Mouse (Mus musculus): ENCODE results near the gene Nr2f6. TPM values are rescaled to one million over a fixed set of nuclear protein-coding genes. Genes with fewer than 3 reads are reported as not detected.

Gene Nr2f6
- total and polyA plus RNA-seq, 2 experiments from 2014 or later = 26.0 to 63.9 TPM

- H3K36me3 ChIP-seq (ENCODE audit: insufficient read depth) = peaks cover 7% of the 10 kb centered on the region
- H3K9me3 ChIP-seq (ENCODE audit: low read length) = no peaks in the 10 kb centered on the region
- H3K27me3 ChIP-seq (ENCODE audit: insufficient read depth, low read length) = no peaks in the 10 kb centered on the region
- TF ChIP-seq CTCF (IDR thresholded peaks at IDR 0.05; ENCODE audit: low read depth) = no peak
- ATAC-seq (no peak), DNase-seq (no peak)
- WGBS = 83% methylated on average over 12 of the region's 12 CpGs
- no peak overlapping the region for H3K9ac ChIP-seq
- H3K4me1 ChIP-seq (ENCODE audit: insufficient read depth) = peaks cover 6% of the 10 kb centered on the region
- H3K27ac ChIP-seq (ENCODE audit: low read depth, low read length) = no peak overlapping the region
- H3K4me3 ChIP-seq (ENCODE audit: low read depth, low read length) = no peak overlapping the region
- peak overlapping the region; percentile 86; the same call in 1 of the 2 replicates for H3K4me2 ChIP-seq (ENCODE audit: low read depth)
Measured at GRCm38 (mm10) chr8:71397701-71398100, 15.9 kb upstream of the Nr2f6 start.

- peak within 1 kb of the TSS; percentile 60 for H3K27ac ChIP-seq (ENCODE audit: low read depth, low read length)
- H3K27me3 ChIP-seq (ENCODE audit: insufficient read depth, low read length) = no peaks in the 10 kb centered on the region
- H3K4me1 ChIP-seq (ENCODE audit: insufficient read depth) = peaks cover 6% of the 10 kb centered on the region
- H3K4me2 ChIP-seq (ENCODE audit: low read depth) = peak within 1 kb of the TSS; percentile 86
- ATAC-seq = peak; percentile 100
- TF ChIP-seq CTCF (IDR thresholded peaks at IDR 0.05; ENCODE audit: low read depth) = 0 out of 2 replicates have a peak, but pooled peaks have one; percentile 8
- 1% methylated on average over 34 of the region's 34 CpGs for WGBS
- peaks cover 7% of the 10 kb centered on the region for H3K36me3 ChIP-seq (ENCODE audit: insufficient read depth)
- peak; percentile 96 for DNase-seq
- H3K4me3 ChIP-seq (ENCODE audit: low read depth, low read length) = peak within 1 kb of the TSS; percentile 73
- peak within 1 kb of the TSS; percentile 68 for H3K9ac ChIP-seq
- H3K9me3 ChIP-seq (ENCODE audit: low read length) = no peaks in the 10 kb centered on the region
Measured at GRCm38 (mm10) chr8:71396639-71397305, 15.0 kb upstream of the Nr2f6 start, which contains the start of gene Babam1. Babam1 (plus strand) TSS chr8:71396861.

- no peak for ATAC-seq
- no peak for TF ChIP-seq CTCF (IDR thresholded peaks at IDR 0.05; ENCODE audit: low read depth)
- 89% methylated on average over 9 of the region's 9 CpGs for WGBS
- Histone ChIP-seq H3K4me1 (ENCODE audit: insufficient read depth) (peaks cover 6% of the 10 kb centered on the region), H3K36me3 (ENCODE audit: insufficient read depth) (peaks cover 7% of the 10 kb centered on the region), H3K9ac (no peak within 1 kb of the TSS; the same call in 1 of the 2 replicates), H3K27ac (ENCODE audit: low read depth, low read length) (peak within 1 kb of the TSS; percentile 60), H3K27me3 (ENCODE audit: insufficient read depth, low read length) (no peaks in the 10 kb centered on the region), H3K4me3 (ENCODE audit: low read depth, low read length) (peak within 1 kb of the TSS; percentile 73), H3K4me2 (ENCODE audit: low read depth) (peak within 1 kb of the TSS; percentile 49), H3K9me3 (ENCODE audit: low read length) (no peaks in the 10 kb centered on the region)
- DNase-seq = no peak
Measured at GRCm38 (mm10) chr8:71395629-71396028, 13.9 kb upstream of the Nr2f6 start, which contains the start of gene Ushbp1. Ushbp1 (minus strand) TSS chr8:71395802.

- H3K27me3 ChIP-seq (ENCODE audit: insufficient read depth, low read length) = no peaks in the 10 kb centered on the region
- WGBS = 91% methylated on average over 10 of the region's 10 CpGs
- H3K27ac ChIP-seq (ENCODE audit: low read depth, low read length) = no peak overlapping the region
- ATAC-seq = no peak
- peaks cover 6% of the 10 kb centered on the region for H3K4me1 ChIP-seq (ENCODE audit: insufficient read depth)
- H3K9ac ChIP-seq = no peak overlapping the region
- DNase-seq = no peak
- TF ChIP-seq CTCF (IDR thresholded peaks at IDR 0.05; ENCODE audit: low read depth) = no peak
- H3K4me2 ChIP-seq (ENCODE audit: low read depth) = no peak overlapping the region
- no peaks in the 10 kb centered on the region for H3K9me3 ChIP-seq (ENCODE audit: low read length)
- no peak overlapping the region for H3K4me3 ChIP-seq (ENCODE audit: low read depth, low read length)
- H3K36me3 ChIP-seq (ENCODE audit: insufficient read depth) = peaks cover 7% of the 10 kb centered on the region
Measured at GRCm38 (mm10) chr8:71395071-71395470, 13.3 kb upstream of the Nr2f6 start.

GRCm38 (mm10) chr8:71394481-71394880, 12.7 kb upstream of the Nr2f6 start:
- peaks cover 6% of the 10 kb centered on the region for H3K4me1 ChIP-seq (ENCODE audit: insufficient read depth)
- no peak overlapping the region for H3K9ac ChIP-seq
- DNase-seq (no peak), ATAC-seq (no peak)
- WGBS = 77% methylated on average over 7 of the region's 7 CpGs
- H3K27me3 ChIP-seq (ENCODE audit: insufficient read depth, low read length) = no peaks in the 10 kb centered on the region
- H3K36me3 ChIP-seq (ENCODE audit: insufficient read depth) = peaks cover 7% of the 10 kb centered on the region
- TF ChIP-seq CTCF (IDR thresholded peaks at IDR 0.05; ENCODE audit: low read depth) = no peak
- H3K4me2 ChIP-seq (ENCODE audit: low read depth) = no peak overlapping the region
- no peak overlapping the region for H3K4me3 ChIP-seq (ENCODE audit: low read depth, low read length)
- no peak overlapping the region for H3K27ac ChIP-seq (ENCODE audit: low read depth, low read length)
- no peaks in the 10 kb centered on the region for H3K9me3 ChIP-seq (ENCODE audit: low read length)

GRCm38 (mm10) chr8:71392871-71393270, 11.1 kb upstream of the Nr2f6 start:
- no peak overlapping the region for H3K4me3 ChIP-seq (ENCODE audit: low read depth, low read length)
- H3K36me3 ChIP-seq (ENCODE audit: insufficient read depth) = no peaks in the 10 kb centered on the region
- no peaks in the 10 kb centered on the region for H3K27me3 ChIP-seq (ENCODE audit: insufficient read depth, low read length)
- WGBS = 8% methylated on average over 3 of the region's 3 CpGs
- H3K9me3 ChIP-seq (ENCODE audit: low read length) = no peaks in the 10 kb centered on the region
- DNase-seq = no peak
- no peak for TF ChIP-seq CTCF (IDR thresholded peaks at IDR 0.05; ENCODE audit: low read depth)
- no peak for ATAC-seq
- no peak overlapping the region for H3K9ac ChIP-seq
- no peak overlapping the region for H3K27ac ChIP-seq (ENCODE audit: low read depth, low read length)
- H3K4me1 ChIP-seq (ENCODE audit: insufficient read depth) = peaks cover 6% of the 10 kb centered on the region
- H3K4me2 ChIP-seq (ENCODE audit: low read depth) = no peak overlapping the region

- Histone ChIP-seq H3K9ac (no peak overlapping the region), H3K36me3 (ENCODE audit: insufficient read depth) (no peaks in the 10 kb centered on the region), H3K4me1 (ENCODE audit: insufficient read depth) (peaks cover 2% of the 10 kb centered on the region), H3K9me3 (ENCODE audit: low read length) (no peaks in the 10 kb centered on the region), H3K27ac (ENCODE audit: low read depth, low read length) (no peak overlapping the region), H3K4me2 (ENCODE audit: low read depth) (no peak overlapping the region), H3K4me3 (ENCODE audit: low read depth, low read length) (no peak overlapping the region), H3K27me3 (ENCODE audit: insufficient read depth, low read length) (no peaks in the 10 kb centered on the region)
- TF ChIP-seq CTCF (IDR thresholded peaks at IDR 0.05; ENCODE audit: low read depth) = no peak
- no peak for DNase-seq
- WGBS = 78% methylated on average over 5 of the region's 5 CpGs
- no peak for ATAC-seq
Measured at GRCm38 (mm10) chr8:71392391-71392790, 10.6 kb upstream of the Nr2f6 start.

Data from forebrain, postnatal 0 days (tissue).